8 mouse cellular contexts compared by ENCODE assay signal in genomic region chr9:62243991-62244611, GRCm38 (mm10). TPM values are rescaled to one million over a fixed set of nuclear protein-coding genes. Genes with fewer than 3 reads are reported as not detected.
DNase-seq lines count a peak whose midpoint lies in the region; TF ChIP-seq lines count a peak whose summit lies in the region.

No protein-coding gene starts in this region.

- DNase-seq in 3134 (ENCODE audit: extremely low read depth, insufficient read length, low spot score) (peak; percentile 38), liver (peak; percentile 78)
- DNase-seq in adrenal gland, adult 18-20 months (ENCODE audit: low spot score in 2 of 2) = peak; percentile 73 to 81
- peak; percentile 97 for DNase-seq in embryo, embryonic 10.5 days (ENCODE audit: low spot score)
- DNase-seq in heart, adult 11 months = peak; percentile 93
- peak; percentile 79 for DNase-seq in kidney, adult 18-20 months
- DNase-seq in telencephalon, adult 2 months (ENCODE audit: low read depth, low spot score) = peak; percentile 68

- no peak overlapping the region for H3K4me3 ChIP-seq in myocyte

- no peak for TF ChIP-seq POLR2A in myocyte (IDR thresholded peaks at IDR 0.05; ENCODE audit: insufficient read length, low read depth)

- no peaks in the 10 kb centered on the region for H3K27me3 ChIP-seq in myocyte (ENCODE audit: control insufficient read depth, insufficient read depth, insufficient read length)

- no peaks in the 10 kb centered on the region for H3K36me3 ChIP-seq in myocyte (ENCODE audit: control insufficient read depth, insufficient read depth)

- H3K4me2 ChIP-seq in myocyte (ENCODE audit: low read depth) = peak overlapping the region; percentile 28

- no peak overlapping the region for H3ac ChIP-seq in myocyte (ENCODE audit: control insufficient read depth, insufficient read length)

- no peaks in the 10 kb centered on the region for H3K79me2 ChIP-seq in myocyte (ENCODE audit: control insufficient read depth, insufficient read depth)

TF ChIP-seq in myocyte, 11 proteins besides CTCF, POLR2A, EP300 and RAD21:
- TF ChIP-seq USF1 (IDR thresholded peaks at IDR 0.05; ENCODE audit: low read depth) (no peak), TCF12 (IDR thresholded peaks at IDR 0.05; ENCODE audit: insufficient read depth, poor library complexity, severe bottlenecking) (no peak), E2F4 (IDR thresholded peaks at IDR 0.05; ENCODE audit: insufficient read depth) (no peak), CEBPB (IDR thresholded peaks at IDR 0.05; ENCODE audit: insufficient read depth, poor library complexity, severe bottlenecking) (no peak), POLR2AphosphoS2 (IDR thresholded peaks at IDR 0.05; ENCODE audit: insufficient read length, low read depth) (no peak), SRF (IDR thresholded peaks at IDR 0.05; ENCODE audit: control insufficient read depth, insufficient read length, low read depth) (no peak), MAX (IDR thresholded peaks at IDR 0.05; ENCODE audit: low read depth) (no peak), MYOD1 (IDR thresholded peaks at IDR 0.05; ENCODE audit: control insufficient read depth in 1 of 3, insufficient read length in 2 of 3, low read depth in 2 of 3) (no peak), REST (IDR thresholded peaks at IDR 0.05; ENCODE audit: insufficient read depth, insufficient read length) (no peak), TCF3 (IDR thresholded peaks at IDR 0.05; ENCODE audit: insufficient read length, low read depth) (no peak), MYOG (IDR thresholded peaks at IDR 0.05; ENCODE audit: control insufficient read depth in 1 of 3, insufficient read depth in 1 of 3, insufficient read length in 2 of 3, low read depth in 2 of 3) (no peak)
TF ChIP-seq in myocyte: peak in this region for 0.

RNA-seq across cellular contexts. Expression of gene Spesp1, which starts 37.9 kb away (rescaled TPM):
- total RNA-seq in adrenal gland, adult 18-20 months (2021) = not detected
- not detected for polyA plus RNA-seq in myocyte (2012; fragmentation: generic; extraction: Trizol)

Comparison
In these comparisons a context has a peak if more than half of its experiments do, and no peak if none do; other contexts are left out.
1. DNase-seq: peak in every context shown above with its lines; median percentile 97 in embryo, embryonic 10.5 days; 93 in heart, adult 11 months; 79 in kidney, adult 18-20 months; 78 in liver; 77 in adrenal gland, adult 18-20 months; 68 in telencephalon, adult 2 months; 38 in 3134.